Mouse (Mus musculus): ENCODE data around the gene Oaf. TPM values are rescaled to one million over a fixed set of nuclear protein-coding genes. Genes with fewer than 3 reads are reported as not detected.
A peak's percentile ranks its signal among the peaks of the same experiment; 100 is the strongest.

Gene Oaf
- total RNA-seq (2012; rRNA removed) = not detected in 2 replicates
- not detected in 2 replicates for total RNA-seq (2014; rRNA removed)
- polyA plus RNA-seq (2012; ENCODE audit: insufficient read length, low read depth) = not detected in 2 replicates

DNA sequence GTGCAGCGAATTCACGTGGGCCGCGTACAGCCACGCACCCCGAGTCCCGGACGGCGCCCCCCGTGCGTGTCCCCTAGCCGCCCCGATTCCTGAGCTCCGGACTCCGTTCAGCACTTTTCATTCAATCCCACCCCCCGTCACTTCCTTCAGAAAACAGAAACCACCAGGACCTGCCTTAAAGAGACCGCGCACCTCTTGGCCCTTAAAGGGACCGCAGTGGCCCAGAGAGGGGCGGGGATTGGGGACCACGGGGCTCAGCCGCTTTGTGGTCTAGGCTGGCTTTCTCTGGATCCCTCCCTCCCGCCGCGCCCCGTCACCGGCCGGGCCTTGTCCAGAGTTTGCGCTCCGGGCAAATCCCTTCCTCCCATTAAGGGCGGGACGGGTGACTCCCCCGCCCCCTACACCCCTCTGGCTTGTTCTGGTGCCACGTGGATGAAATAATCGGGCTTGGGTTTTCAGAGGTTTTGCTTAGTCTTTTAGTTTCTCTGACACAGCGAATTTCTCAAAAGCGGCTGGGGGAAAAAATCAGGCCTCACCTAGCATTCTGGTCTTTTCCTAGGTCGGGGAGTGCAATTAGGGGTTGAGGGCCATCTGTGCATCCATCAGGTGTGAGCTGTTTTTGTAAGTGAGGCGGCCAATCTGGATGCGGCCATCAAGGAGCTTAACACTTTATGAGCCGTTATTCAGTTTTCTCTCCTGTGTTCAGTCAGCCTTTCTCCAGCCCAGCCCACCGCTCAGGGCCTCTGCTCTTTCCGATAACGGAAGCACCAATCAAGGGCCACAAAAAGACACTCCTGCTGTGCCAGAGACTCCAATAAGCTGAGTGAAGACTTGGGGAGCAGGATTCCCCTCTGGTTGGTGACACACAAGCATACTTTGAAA, at the start of gene Oaf:
Gene Oaf, minus strand, starts transcription at position 200 of the 882 bp plus-strand sequence.
- Histone ChIP-seq H3K4me1 (ENCODE audit: control insufficient read depth in 1 of 2, insufficient read depth in 2 of 2) (peaks cover 0 to 28% of the 10 kb centered on the region in 2 experiments; a peak in 2 of 4 replicates), H3K36me3 (replicated peaks in 1 of 2; ENCODE audit: control insufficient read depth in 1 of 2, insufficient read depth in 1 of 2, low read length in 1 of 2) (no peaks in the 10 kb centered on the region), H3K9me3 (replicated peaks; ENCODE audit: low read length) (no peaks in the 10 kb centered on the region), H3K4me3 (replicated peaks in 1 of 3; ENCODE audit: low read depth in 2 of 3, low read length in 2 of 3, poor library complexity in 1 of 3) (no peak within 1 kb of the TSS), H3K27ac (ENCODE audit: insufficient read depth, low read depth) (no peak within 1 kb of the TSS), H3K4me2 (ENCODE audit: insufficient read depth, low read depth, poor library complexity, severe bottlenecking) (no peak within 1 kb of the TSS), H3K27me3 (replicated peaks) (peaks cover 7% of the 10 kb centered on the region), H3K9ac (ENCODE audit: insufficient read depth, low read depth) (no peak within 1 kb of the TSS), H3K79me2 (replicated peaks; ENCODE audit: control insufficient read depth, extremely low read depth, insufficient read depth, poor library complexity, severe bottlenecking) (no peaks in the 10 kb centered on the region)
- in situ Hi-C loops (cut with MboI; ENCODE audit: low pct_ligation_motif_present, low pct_unique_long_range_greater_than_20kb, low sequenced_read_pairs) = no loop called here
- no peak for DNase-seq (ENCODE audit: extremely low read depth)
- dilution Hi-C loops (cut with MboI; ENCODE audit: extremely low pct_ligation_motif_present, extremely low pct_unique_long_range_greater_than_20kb, low sequenced_read_pairs) = no loop called here
- no peak for TF ChIP-seq E2F4 (IDR thresholded peaks at IDR 0.05; ENCODE audit: insufficient replicate concordance, low read depth, low read length)
- no peak for TF ChIP-seq NRF1 (IDR thresholded peaks at IDR 0.05; ENCODE audit: low read depth, low read length)
- no peak for TF ChIP-seq NELFE (IDR thresholded peaks at IDR 0.05; ENCODE audit: low read depth, low read length)
- TF ChIP-seq MAX (IDR thresholded peaks at IDR 0.05; ENCODE audit: low read length) = no peak

DNA sequence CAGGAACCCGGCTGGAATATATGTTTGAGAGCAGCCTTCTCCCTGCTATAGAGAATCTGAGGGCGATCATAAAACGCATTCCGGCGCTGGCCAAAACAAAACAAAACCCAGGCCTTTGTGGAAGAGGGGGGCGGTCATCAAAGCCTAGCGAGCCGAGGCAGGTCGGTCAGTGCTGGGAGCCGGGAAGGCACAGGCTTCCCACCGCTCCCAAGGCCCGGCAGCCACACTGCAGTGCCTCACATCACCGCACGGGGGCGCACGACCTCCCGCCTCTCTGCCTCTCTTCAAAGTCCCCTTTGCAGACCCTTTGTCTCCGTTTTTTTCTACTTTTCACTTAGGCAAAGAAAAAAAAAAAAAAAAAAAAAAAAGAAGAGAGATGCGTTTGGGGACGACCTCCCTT, 47.2 kb upstream of the Oaf start:
- Histone ChIP-seq H3K9ac (ENCODE audit: insufficient read depth, low read depth) (no peak overlapping the region), H3K27ac (ENCODE audit: insufficient read depth, low read depth) (no peak overlapping the region), H3K9me3 (replicated peaks; ENCODE audit: low read length) (no peaks in the 10 kb centered on the region), H3K4me1 (ENCODE audit: control insufficient read depth in 1 of 2, insufficient read depth in 2 of 2) (peaks cover 0 to 3% of the 10 kb centered on the region in 2 experiments; a peak in 1 of 4 replicates), H3K4me3 (replicated peaks in 1 of 3; ENCODE audit: low read depth in 2 of 3, low read length in 2 of 3, poor library complexity in 1 of 3) (no peak overlapping the region), H3K27me3 (replicated peaks) (peaks cover 33% of the 10 kb centered on the region), H3K79me2 (replicated peaks; ENCODE audit: control insufficient read depth, extremely low read depth, insufficient read depth, poor library complexity, severe bottlenecking) (no peaks in the 10 kb centered on the region), H3K36me3 (replicated peaks in 1 of 2; ENCODE audit: control insufficient read depth in 1 of 2, insufficient read depth in 1 of 2, low read length in 1 of 2) (no peaks in the 10 kb centered on the region), H3K4me2 (ENCODE audit: insufficient read depth, low read depth, poor library complexity, severe bottlenecking) (no peak overlapping the region)
- TF ChIP-seq PAX5 (IDR thresholded peaks at IDR 0.05; ENCODE audit: low read length) (no peak), SMC3 (IDR thresholded peaks at IDR 0.05; ENCODE audit: low read depth, low read length) (peak; percentile 61), CTCF (conservative IDR thresholded peaks at IDR 0.05 in 1 of 2, IDR thresholded peaks at IDR 0.05 in 1 of 2; ENCODE audit: low read depth in 2 of 2, low read length in 2 of 2) (peak; percentile 60 to 73), ZNF384 (IDR thresholded peaks at IDR 0.05; ENCODE audit: low read depth, low read length) (peak; percentile 16; the same call in 1 of the 2 replicates), RAD21 (IDR thresholded peaks at IDR 0.05; ENCODE audit: low read depth, low read length) (peak; percentile 39)
- dilution Hi-C loops (cut with MboI; ENCODE audit: extremely low pct_ligation_motif_present, extremely low pct_unique_long_range_greater_than_20kb, low sequenced_read_pairs) = no loop called here
- no peak for DNase-seq (ENCODE audit: extremely low read depth)
- in situ Hi-C loops (cut with MboI; ENCODE audit: low pct_ligation_motif_present, low pct_unique_long_range_greater_than_20kb, low sequenced_read_pairs) = loop anchor here (5.0 to 10.0 kb wide), 2 partner anchors 70 to 152 kb away; no protein-coding TSS in a partner anchor

DNA sequence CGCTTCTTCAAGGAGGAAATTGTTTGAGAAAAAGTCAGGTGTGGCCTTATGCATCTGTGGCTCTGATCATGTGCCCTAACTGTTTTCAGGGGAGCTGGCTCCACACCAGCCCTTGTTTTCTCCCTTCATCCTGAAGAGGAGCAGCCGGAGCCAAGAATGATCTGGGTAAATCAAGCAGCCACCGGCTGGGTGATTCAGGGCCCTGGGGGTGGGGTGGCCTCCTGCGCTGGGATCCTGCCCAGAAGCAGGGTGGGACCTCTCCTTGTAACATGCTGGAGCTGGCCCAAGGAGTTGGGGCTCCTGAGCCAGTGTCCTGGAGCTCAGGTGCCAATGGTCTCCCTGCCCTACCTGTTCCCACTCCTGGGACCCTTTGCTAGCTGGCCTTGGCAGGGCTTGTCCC, 45.6 kb upstream of the Oaf start:
- DNase-seq (ENCODE audit: extremely low read depth) = no peak
- dilution Hi-C loops (cut with MboI; ENCODE audit: extremely low pct_ligation_motif_present, extremely low pct_unique_long_range_greater_than_20kb, low sequenced_read_pairs) = no loop called here
- Histone ChIP-seq H3K27ac (ENCODE audit: insufficient read depth, low read depth) (no peak overlapping the region), H3K36me3 (replicated peaks in 1 of 2; ENCODE audit: control insufficient read depth in 1 of 2, insufficient read depth in 1 of 2, low read length in 1 of 2) (no peaks in the 10 kb centered on the region), H3K4me3 (replicated peaks in 1 of 3; ENCODE audit: low read depth in 2 of 3, low read length in 2 of 3, poor library complexity in 1 of 3) (no peak overlapping the region), H3K4me1 (ENCODE audit: control insufficient read depth in 1 of 2, insufficient read depth in 2 of 2) (peaks cover 0 to 3% of the 10 kb centered on the region in 2 experiments; a peak in 2 of 4 replicates), H3K9me3 (replicated peaks; ENCODE audit: low read length) (no peaks in the 10 kb centered on the region), H3K79me2 (replicated peaks; ENCODE audit: control insufficient read depth, extremely low read depth, insufficient read depth, poor library complexity, severe bottlenecking) (no peaks in the 10 kb centered on the region), H3K27me3 (replicated peaks) (peaks cover 45% of the 10 kb centered on the region), H3K4me2 (ENCODE audit: insufficient read depth, low read depth, poor library complexity, severe bottlenecking) (no peak overlapping the region), H3K9ac (ENCODE audit: insufficient read depth, low read depth) (no peak overlapping the region)
- TF ChIP-seq TBP (conservative IDR thresholded peaks at IDR 0.05; ENCODE audit: low read depth, low read length) = no peak
- TF ChIP-seq TCF12 (IDR thresholded peaks at IDR 0.05; ENCODE audit: low read depth, low read length) = no peak
- no peak for TF ChIP-seq ZC3H11A (IDR thresholded peaks at IDR 0.05; ENCODE audit: low read depth, low read length)
- TF ChIP-seq JUN (IDR thresholded peaks at IDR 0.05; ENCODE audit: insufficient read depth, low read depth, low read length) = no peak
- TF ChIP-seq POLR2A (IDR thresholded peaks at IDR 0.05; ENCODE audit: low read depth, low read length) = no peak
- TF ChIP-seq NRF1 (IDR thresholded peaks at IDR 0.05; ENCODE audit: low read depth, low read length) = no peak
- no peak for TF ChIP-seq MYC (IDR thresholded peaks at IDR 0.05; ENCODE audit: low read depth, low read length)
- TF ChIP-seq MEF2A (IDR thresholded peaks at IDR 0.05; ENCODE audit: borderline replicate concordance, low read depth, low read length) = no peak
- no peak for TF ChIP-seq EP300 (IDR thresholded peaks at IDR 0.05; ENCODE audit: low read length)
- TF ChIP-seq BHLHE40 (IDR thresholded peaks at IDR 0.05; ENCODE audit: low read depth, low read length) = no peak
- no peak for TF ChIP-seq POLR2AphosphoS2 (IDR thresholded peaks at IDR 0.05; ENCODE audit: low read depth, low read length)
- TF ChIP-seq UBTF (IDR thresholded peaks at IDR 0.05; ENCODE audit: low read depth, low read length) = no peak
- no peak for TF ChIP-seq MAZ (IDR thresholded peaks at IDR 0.05; ENCODE audit: low read depth, low read length)
- TF ChIP-seq MXI1 (IDR thresholded peaks at IDR 0.05; ENCODE audit: low read depth, low read length) = no peak
- no peak for TF ChIP-seq RCOR1 (conservative IDR thresholded peaks at IDR 0.05; ENCODE audit: low read depth, low read length)
- TF ChIP-seq USF1 (IDR thresholded peaks at IDR 0.05; ENCODE audit: low read depth, low read length) = no peak
- TF ChIP-seq CHD2 (IDR thresholded peaks at IDR 0.05; ENCODE audit: low read length) = no peak
- in situ Hi-C loops (cut with MboI; ENCODE audit: low pct_ligation_motif_present, low pct_unique_long_range_greater_than_20kb, low sequenced_read_pairs) = loop anchor here (5.0 to 10.0 kb wide), 2 partner anchors 68 to 150 kb away; no protein-coding TSS in a partner anchor

All from CH12.LX (cell line).